Mouse (Mus musculus) ES-Bruce4 (cell line): ENCODE results near the gene Srpk1.

ENCODE experiments used
- CTCF ChIP-seq: IDR thresholded peaks from one replicate; pipeline ENCODE4 v1.8.1; 2011; ENCODE audit warnings: low read depth, low read length
- EP300 ChIP-seq: IDR thresholded peaks from 2 replicates; pipeline ENCODE4 v1.6.1; 2011; ENCODE audit warnings: low read depth, low read length; ENCODE audit not compliant: insufficient read depth
- POLR2A ChIP-seq: IDR thresholded peaks from one replicate; pipeline ENCODE4 v1.8.1; 2011; ENCODE audit warnings: low read length; ENCODE audit not compliant: insufficient read depth

DNA sequence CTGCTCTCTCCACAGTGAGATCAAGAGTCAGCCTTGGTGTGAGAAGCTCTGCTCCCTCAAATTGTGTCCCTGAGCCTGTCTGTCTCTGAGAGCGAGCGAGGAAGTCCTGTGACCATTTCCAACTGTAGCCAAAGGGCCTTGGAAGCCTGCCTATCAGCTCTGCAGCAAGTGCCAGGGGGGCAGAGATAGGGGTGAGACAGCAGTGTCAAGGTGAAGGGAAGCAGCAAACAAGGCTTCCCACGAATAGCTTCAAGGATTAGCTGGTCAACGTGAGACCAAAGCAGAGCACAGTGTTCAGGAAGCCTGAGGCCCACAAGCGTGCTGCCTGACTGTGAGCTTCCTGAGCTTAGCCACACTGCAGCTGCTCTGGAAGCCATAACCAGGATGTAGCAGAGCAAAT lies 31.0 kb downstream of the Srpk1 start:
- TF ChIP-seq POLR2A: no peak
- TF ChIP-seq EP300: no peak
- no peak for TF ChIP-seq CTCF
